Mouse (Mus musculus): ENCODE data around the gene Elmsan1. TPM values are rescaled to one million over a fixed set of nuclear protein-coding genes. Genes with fewer than 3 reads are reported as not detected.
"Not testable (repeated sequence)": the region's sequence is repeated elsewhere in the genome, so short reads cannot be mapped to it uniquely, and the experiment has no call there.

Gene Elmsan1
- 10 to 100 TPM; 12.3 to 13.5 TPM for total RNA-seq (2021)

DNA sequence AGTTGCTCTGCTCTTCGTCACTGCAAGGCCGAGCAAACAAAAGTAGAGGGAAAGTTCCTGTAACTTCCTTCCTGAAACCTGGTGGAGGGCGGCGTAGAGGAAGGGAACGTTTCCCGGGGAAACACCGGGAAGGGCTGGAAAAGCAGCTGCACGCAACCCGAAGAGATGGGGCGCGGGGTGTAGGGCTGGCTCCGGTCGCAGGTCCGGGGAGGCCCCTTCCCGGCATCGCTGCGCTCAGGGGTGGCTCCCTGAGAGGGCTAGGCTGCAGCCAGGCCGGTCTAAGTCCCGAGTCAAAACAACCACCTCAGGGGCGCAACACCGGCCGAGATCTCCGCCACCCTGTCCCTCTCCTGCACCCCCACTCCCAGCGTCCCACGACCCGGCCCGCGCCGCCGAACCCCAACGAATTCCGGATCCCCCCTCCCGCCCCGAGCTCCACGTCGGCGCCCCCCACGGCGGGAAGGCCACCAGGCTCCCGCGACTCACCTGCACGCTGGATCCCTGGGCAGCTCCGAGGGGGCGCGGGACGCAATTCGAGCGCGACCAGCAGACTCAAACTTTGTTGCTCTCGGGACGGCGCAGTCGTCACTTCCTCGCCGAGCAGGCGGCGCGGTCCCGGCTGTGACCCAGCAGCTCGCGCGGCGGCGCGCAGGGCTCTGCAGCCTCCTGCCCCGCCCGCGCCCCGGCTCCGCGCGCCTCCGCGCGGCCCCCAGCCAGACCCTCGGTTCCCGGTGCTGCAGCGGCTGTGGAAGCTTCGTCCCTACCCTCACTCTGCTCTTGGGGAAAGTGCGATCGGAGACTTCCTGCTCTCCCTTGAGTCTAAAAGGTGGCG lies at the start of gene Elmsan1:
Gene Elmsan1 (minus strand): TSS at position 593 of the 832 bp plus-strand sequence.
- intact Hi-C loops (cut with DNase I), result no loop called here

DNA sequence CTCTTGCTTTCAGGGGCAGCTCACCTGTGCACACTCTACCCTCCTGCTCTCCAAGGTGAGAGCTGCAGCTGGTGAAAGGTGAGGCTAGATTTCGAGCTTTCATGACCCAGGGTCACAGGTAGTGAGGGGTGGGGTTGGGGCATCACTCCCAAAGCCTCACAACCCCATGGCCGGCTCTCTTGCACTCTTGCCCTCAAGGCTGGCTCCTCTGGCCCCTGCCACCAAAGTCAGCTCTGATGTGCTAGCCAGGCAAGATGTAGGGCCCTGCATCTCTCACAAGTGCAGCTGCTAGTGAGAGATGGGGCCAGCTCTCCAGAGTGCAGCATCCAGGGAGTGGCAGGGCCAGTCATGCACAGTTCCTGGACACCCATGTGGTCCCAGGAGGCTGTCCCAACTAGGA lies 48.6 kb upstream of the Elmsan1 start:
- intact Hi-C loops (cut with DNase I), result no loop called here
- no peak for DNase-seq (ENCODE audit: extremely low spot score in 1 of 2, low spot score in 2 of 2)

More for the DNA sequence above, at the start of gene Elmsan1:
- DNase-seq (ENCODE audit: extremely low spot score in 1 of 2, low spot score in 2 of 2), result peak in 1 of 2 experiments; percentile 89

DNA sequence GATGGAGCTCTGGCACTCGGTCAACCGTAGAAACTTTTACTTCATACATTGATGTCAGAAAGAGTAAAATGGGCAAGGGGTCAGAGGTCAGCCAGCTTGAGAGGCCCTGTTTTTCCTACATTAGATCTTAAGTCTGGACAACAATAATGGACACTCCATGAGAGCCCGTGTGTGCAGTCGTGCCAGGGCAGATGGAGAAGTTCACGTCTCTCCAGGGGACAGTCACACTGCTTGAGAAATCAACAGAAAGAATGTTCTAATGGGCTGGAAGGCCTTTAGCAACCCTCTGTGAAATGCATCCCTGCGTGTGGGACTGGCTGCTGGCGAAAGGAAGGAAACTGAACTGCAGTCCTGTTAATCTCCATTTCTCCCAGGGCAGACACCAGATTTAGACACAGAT lies 41.7 kb upstream of the Elmsan1 start:
- DNase-seq (ENCODE audit: extremely low spot score in 1 of 2, low spot score in 2 of 2), result no peak
- intact Hi-C loops (cut with DNase I), result no loop called here

DNA sequence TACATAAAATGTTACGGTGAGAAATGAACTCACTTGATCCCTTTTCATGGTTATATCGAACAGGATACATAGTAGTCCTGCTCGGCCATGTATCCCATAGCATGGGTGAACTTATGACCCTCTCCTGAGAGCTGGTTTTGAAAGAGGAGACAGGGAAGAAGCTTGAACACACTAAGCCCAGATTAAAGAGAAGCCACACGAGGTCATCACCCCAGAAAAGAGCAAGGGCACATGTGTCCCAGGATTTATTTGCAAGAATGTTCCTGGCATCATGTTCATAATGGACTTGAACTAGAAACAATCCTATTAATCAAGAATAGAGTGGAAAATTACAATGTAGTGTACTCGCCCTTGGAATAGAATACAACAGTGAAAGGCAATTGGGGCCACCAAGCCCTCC lies 36.2 kb upstream of the Elmsan1 start:
- DNase-seq (ENCODE audit: extremely low spot score in 1 of 2, low spot score in 2 of 2), result no peak
- intact Hi-C loops (cut with DNase I), result no loop called here

DNA sequence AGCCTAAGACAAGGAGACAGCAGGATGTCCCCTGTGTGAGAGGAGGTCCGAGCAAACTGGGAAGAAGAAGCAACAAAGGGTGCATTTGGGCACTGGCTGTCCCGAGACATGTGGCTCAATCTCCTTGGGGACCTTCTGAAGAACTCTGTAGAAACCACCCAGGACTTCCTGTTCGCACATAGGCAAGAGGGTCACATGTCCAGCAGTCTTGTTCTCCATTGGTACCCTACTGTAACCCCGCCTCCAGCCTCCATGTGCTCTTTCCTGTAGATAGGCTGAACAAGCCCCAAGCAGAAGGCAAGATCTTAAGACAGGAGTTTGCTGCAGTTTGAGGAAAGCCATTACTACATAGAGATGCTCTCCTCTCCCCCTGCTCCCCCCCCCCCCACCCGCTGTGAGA lies 34.1 kb upstream of the Elmsan1 start:
- DNase-seq (ENCODE audit: extremely low spot score in 1 of 2, low spot score in 2 of 2), result no peak
- intact Hi-C loops (cut with DNase I), result no loop called here

DNA sequence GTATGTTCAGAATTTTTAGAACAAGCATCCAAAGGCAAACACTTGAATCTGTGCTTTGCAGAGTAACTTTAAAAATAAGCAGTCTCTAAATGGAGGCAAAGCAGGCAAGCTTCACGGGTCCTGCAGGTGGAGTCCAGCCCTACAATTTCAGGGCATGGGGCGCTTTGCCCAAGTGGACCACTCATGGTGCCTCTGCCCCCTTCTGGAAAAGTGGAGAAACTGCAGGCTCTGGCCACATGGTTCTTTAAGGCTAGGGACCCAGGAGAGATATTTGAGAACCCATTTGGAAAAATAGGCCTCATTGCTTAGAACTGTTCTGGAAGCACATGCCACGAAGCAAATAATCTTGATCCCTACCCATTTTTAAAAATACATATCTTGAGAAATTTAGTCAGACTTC lies 30.5 kb upstream of the Elmsan1 start:
- intact Hi-C loops (cut with DNase I), result loop anchor here (5.0 kb wide), 1 partner anchor 87 kb away; no protein-coding TSS in a partner anchor
- DNase-seq (ENCODE audit: extremely low spot score in 1 of 2, low spot score in 2 of 2), result peak; percentile 41 to 67

DNA sequence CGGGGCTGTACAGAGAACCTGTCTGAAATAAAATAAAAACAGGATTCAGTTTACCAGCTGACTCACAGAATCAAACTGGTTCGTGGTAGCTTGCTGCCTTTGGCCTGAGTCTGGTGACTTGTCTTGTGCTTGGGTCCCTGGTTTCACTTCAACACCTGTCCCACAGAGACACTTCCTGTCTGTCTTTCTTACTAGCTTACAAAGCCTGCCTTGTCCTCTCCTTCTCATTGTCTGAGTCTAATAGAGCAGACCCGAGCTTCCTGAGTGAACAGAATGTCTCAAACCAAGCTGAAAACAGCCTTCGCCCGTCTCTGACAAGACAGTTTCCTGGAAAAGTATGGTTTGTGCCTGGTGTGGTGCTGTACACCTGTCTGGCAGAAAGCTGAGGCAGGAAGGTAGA lies 27.0 kb upstream of the Elmsan1 start:
- DNase-seq (ENCODE audit: extremely low spot score in 1 of 2, low spot score in 2 of 2), result no peak
- intact Hi-C loops (cut with DNase I), result loop anchor here (5.0 kb wide), 1 partner anchor 83 kb away; no protein-coding TSS in a partner anchor

DNA sequence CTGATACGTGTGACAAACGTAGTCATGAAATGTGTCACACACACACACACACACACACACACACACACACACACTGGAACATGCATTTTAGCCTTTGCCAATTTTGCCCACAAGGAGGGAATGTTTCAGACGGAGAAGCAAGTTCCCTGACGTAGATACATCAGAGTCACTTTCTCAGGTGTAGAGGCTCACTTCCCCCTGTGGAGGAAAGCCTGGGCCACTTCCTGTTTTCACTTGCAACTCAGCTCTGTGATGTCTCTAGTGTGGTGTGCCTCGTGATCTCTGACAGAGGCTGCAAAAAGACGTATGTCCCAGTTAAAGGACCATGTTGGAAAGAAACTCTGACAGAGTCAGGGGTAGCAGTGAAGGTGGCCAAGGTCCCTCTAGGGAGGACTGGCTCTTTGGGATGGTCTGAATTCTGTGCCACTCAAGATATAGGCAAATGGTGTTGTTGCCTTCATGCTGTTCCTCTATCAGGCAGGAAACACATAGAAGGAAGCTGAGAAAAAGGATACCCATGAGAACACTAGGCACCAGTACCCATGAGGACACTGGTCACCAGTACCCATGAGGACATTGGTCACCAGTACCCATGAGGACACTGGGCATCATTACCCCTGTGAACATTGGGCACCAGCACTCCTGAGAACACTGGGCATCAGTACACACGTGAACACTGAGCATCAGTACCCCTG lies 24.5 kb upstream of the Elmsan1 start:
- DNase-seq (ENCODE audit: extremely low spot score in 1 of 2, low spot score in 2 of 2), result no peak
- intact Hi-C loops (cut with DNase I), result no loop called here

DNA sequence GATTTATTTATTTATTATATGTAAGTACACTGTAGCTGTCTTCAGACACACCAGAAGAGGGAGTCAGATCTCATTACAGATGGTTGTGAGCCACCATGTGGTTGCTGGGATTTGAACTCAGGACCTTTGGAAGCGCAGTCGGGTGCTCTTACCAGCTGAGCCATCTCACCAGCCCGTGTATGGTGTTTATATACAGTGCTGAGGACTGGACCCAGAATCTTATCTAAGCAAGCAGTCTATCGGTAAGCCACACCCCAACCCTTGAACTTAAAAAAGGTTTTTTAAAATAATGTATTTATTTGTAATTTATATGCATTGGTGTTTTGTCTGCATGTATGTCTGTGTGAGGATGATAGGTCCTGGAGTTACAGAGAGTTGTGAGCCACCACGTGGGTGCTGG lies 18.4 kb upstream of the Elmsan1 start:
- intact Hi-C loops (cut with DNase I), result not testable (repeated sequence)

DNA sequence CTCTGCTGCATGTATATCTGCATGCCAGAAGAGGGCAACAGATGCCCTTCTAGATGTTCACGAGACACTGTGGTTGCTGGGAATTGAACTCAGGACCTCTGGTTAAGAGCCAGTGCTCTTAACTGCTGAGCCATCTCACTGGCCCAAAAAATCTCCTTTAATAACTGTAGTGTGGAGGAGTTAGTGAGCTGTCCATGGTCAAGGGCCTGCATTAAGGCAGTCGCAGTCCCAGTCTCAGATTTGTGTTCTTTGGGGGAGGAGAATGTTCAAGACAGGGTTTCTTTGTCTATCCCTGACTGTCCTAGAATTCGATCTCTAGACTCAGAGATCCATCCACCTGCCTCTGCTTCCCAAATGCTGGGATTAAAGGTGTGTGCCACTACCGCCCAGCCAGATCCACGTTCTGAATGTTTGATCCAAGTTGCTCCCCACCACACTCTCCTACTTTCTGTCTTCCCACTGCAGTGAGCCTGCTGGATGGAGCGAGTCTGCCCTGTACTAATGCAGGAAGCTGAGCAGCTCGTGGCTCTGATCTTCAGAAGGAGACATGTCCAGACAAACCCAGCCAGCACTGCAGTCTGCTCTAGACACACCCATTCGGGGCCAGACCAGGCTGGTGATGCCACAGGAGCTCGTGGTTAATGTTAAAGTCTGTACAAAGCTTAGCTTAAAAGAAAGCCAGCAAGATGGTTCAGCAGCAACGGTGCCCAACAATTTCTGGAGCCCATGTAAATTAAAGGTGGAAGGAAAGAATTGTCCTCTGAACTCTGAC lies 17.5 kb upstream of the Elmsan1 start:
- DNase-seq (ENCODE audit: extremely low spot score in 1 of 2, low spot score in 2 of 2), result no peak
- intact Hi-C loops (cut with DNase I), result no loop called here

More for the DNA sequence above, 18.4 kb upstream of the Elmsan1 start:
- DNase-seq (ENCODE audit: extremely low spot score in 1 of 2, low spot score in 2 of 2), result not testable (repeated sequence)

DNA sequence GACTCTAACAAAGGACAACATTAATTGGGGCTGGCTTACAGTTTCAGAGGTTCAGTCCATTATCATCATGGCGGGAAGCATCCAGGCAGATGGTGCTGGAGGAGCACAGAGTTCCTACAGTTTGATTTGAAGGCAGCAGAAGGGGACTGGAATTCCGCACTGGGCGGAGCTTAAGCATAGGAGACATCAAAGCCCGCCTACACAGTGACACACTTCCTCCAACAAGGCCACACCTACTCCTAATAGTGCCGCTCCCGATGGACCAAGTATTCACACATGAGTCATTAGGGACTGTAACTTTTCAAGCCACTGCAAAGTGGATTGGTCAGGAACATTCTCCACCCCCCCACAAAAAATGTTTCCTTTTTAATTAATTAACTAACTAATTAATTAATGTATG lies 16.9 kb upstream of the Elmsan1 start:
- DNase-seq (ENCODE audit: extremely low spot score in 1 of 2, low spot score in 2 of 2), result no peak
- intact Hi-C loops (cut with DNase I), result no loop called here

DNA sequence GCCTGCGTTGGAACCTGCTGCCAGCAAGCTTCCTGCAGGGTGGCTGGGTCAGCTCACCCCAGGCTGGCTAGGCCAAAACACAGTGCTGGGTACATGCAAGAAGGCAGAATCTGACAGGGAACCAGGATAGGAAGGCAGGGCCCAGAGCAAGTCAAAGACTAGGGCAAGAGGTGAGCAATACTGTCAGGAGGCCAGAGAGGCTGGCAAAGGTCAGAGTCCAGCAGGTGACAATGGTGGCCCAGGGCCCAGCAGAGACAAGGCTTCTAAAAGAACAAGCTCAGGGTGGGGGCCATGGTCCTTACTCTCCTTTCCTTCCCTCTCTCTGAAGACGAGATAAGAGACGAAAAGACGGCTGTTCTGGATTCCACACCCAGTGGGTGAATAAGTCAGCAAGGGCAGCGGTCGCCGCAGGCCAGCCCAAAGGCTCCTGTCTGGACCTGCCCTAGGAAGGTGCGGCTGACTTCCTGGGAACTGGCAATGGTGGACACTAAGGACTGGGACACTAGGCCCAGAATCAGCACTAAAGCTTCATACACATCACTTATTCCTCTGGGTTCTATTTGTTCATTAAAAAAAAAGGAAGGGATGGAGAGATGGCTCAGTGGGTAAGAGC lies 14.9 kb upstream of the Elmsan1 start:
- intact Hi-C loops (cut with DNase I), result no loop called here
- no peak for DNase-seq (ENCODE audit: extremely low spot score in 1 of 2, low spot score in 2 of 2)

DNA sequence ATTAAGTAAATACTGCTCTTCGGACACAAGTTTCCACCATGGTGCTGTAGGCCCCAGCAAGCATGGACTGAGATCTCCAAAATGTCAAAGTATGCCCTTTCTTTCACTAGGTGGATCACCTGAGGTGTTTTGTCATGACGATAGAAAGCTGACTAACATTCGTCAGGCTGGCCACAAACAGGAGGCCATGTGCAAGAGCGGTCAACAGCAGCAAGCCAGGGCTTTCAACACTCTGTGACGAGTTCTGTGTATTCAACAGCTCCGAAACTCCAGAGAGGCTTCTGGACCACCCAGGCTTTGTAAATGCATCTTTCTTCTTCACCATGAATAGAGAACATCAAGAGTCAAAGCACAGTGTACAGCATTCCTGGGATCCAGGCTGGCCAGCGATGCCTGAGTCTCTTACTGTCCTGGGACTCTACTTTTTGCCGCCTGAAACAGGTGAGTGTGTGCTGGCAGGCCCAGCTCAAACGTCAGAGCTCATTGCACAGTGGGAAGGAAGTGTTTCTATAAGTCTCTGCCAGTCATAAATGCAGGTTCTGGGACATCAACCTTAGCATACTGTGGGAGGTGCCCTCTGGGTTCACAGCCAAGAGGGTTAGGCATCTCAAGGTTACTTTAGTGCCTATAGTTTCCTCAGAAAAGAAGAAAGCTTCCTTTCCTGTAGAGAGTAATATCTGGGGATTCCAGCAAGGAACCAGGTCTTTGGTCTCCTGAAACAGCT lies 7.6 kb upstream of the Elmsan1 start:
- no peak for DNase-seq (ENCODE audit: extremely low spot score in 1 of 2, low spot score in 2 of 2)
- intact Hi-C loops (cut with DNase I), result no loop called here

DNA sequence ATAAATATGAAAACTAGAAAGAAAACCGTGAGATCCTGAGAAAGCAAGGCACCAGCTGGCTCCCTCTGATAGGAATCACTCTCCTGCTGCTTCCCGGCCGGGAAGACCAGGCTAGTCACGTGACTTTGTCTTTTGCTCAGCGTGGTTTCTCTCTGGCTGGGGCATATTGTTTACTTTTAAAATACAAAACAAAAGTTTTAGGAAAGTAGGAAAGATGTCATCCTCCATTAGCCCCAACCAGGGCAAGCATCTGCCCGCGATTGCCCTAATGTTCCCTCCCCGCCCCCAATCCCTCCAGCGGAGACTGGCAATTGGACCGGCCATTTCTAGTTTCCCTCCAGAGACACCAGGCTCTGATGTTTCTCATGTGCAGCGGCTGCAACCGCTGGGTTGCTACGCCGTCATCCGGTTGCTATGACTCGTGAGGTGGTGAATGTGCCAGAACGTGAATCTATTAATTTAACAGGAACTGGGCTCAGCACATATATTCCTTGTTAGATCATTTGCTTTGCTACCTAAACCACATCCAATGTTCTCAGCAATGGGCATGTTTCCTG lies 3.8 kb upstream of the Elmsan1 start:
- intact Hi-C loops (cut with DNase I), result no loop called here
- peak in 1 of 2 experiments; percentile 62 for DNase-seq (ENCODE audit: extremely low spot score in 1 of 2, low spot score in 2 of 2)

DNA sequence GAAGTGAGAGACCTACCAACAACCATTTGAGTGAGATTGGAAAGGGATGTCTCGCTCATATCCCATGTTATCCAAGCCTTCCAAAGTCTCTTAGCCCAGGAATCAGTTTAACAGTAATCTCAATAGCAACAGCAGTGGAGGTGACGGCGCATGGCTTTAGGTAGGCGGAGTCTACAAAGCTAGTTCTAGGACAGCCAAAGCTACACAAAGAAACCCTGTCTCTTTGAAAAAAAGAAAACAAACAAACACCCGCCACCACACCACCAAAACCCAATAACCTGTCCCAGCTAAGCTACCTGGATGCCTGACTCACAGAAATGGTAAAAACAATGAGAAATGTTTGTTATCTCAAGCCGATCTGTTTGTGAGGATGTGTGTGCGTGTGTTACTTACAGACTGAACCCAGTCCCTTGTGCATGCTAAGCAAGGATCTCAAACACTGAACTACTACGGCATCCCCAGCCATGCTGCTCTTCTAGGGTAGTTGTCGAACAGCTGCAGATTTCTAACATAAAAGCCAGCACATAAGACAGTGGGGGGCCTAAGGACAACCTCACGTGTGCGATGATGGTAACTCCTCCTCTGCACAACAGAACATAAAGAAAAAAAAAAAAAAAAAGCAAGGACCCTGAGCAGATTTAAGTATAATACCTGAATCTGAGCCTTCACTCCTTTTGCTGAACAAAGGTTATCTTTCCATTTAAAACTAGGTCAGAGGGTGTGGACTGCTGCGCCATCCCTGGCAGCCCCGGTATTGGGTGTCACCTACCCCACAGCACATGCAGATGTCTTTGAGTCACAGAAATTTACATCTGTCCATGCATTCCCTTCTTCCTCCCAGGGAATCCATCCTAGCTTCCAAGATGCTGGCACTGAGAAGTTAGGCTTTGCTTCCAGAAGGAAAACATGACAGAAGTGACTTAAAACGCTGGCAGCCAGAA lies 2.5 kb upstream of the Elmsan1 start:
- intact Hi-C loops (cut with DNase I), result loop anchor here (2.0 kb wide), 1 partner anchor 32 kb away; no protein-coding TSS in a partner anchor
- DNase-seq (ENCODE audit: extremely low spot score in 1 of 2, low spot score in 2 of 2), result no peak

DNA sequence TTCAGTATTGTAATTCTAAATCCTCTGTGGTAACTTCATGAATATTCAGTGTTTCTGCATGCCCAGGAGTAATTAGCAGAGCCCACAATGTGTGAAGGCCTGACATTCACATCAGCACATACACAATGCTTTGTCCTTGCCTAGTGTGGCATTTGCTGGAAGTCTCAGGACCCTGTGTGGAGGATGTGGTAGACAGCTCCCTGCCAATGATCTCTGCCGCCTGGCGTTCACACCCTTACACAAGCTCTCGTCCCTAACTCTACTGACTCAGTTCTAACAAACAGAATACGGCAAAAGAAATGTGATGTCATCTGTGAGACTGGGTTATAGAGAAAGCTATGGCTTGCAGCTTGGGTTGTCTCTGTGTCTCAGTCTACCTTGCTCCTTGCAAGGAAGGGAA lies 1.8 kb upstream of the Elmsan1 start:
- DNase-seq (ENCODE audit: extremely low spot score in 1 of 2, low spot score in 2 of 2), result no peak
- intact Hi-C loops (cut with DNase I), result loop anchor here (2.0 kb wide), 1 partner anchor 32 kb away; no protein-coding TSS in a partner anchor

DNA sequence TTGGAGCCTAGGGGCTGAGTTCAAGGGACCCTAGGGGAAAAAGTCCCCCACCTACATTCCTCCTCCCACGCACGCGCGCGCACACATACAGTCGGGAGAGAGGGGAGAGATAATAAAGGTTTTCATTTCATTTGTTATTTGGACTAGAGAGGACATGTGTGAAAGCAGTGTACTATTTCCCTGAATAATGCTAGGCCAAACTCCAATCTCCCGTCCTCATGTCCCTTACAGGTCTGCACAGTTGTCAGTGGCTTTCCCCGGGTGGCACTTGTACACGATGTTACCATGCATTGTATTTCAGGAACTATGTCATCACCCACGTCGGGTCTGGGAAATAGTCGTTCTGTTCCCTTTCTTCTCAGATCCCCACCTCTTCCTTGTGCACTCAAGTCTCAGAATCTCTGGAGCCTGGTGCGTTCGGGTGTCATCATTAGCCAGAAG lies 460 bp upstream of the Elmsan1 start:
- no peak for DNase-seq (ENCODE audit: extremely low spot score in 1 of 2, low spot score in 2 of 2)
- intact Hi-C loops (cut with DNase I), result no loop called here

All from left cerebral cortex, postnatal 10 days (tissue).